Mouse (Mus musculus) heart, postnatal 10 days (tissue): ENCODE measurements around the gene Vmn1r123. TPM values are rescaled to one million over a fixed set of nuclear protein-coding genes. Genes with fewer than 3 reads are reported as not detected.
"Not testable (repeated sequence)": the region's sequence is repeated elsewhere in the genome, so short reads cannot be mapped to it uniquely, and the experiment has no call there.

ENCODE experiments used
- DNase-seq, 2 experiments: peaks; one replicate each; pipeline ENCODE4 v3.0.0; 2021
- intact Hi-C: fragments of 180-260 bp; cut with DNase I; formaldehyde crosslinking; loops from one replicate; pipeline ENCODE4 v1.15.1; 2025
- total RNA-seq, 2 experiments: library from RNA; stranded (reverse); gene quantifications; 2 replicates each; pipeline ENCODE4 v1.2.3; 2021

Vmn1r123 gene
- not detected for total RNA-seq

DNA sequence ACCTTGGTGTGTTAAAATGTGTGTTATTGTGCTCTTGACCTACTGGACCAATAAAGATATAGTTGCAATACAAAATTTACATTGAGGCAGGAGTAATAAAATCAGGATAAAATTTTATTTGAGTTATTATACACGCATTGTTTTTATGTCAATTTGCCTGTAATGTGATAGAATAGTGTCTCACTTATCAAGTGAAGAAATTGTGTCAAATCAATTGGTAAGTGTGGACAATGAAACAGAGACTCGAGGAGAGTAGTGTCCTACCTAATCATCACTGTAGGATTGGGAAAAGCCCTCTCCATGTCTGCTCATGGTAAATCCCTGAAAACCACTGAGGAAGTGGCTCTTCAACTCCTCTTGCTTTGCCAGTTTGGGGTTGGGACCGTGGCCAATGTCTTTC, at the start of gene Vmn1r123:
Gene Vmn1r123, plus strand, starts transcription at position 301 of the 400 bp plus-strand sequence.
- intact Hi-C loops, DNase-seq: not testable (repeated sequence)

DNA sequence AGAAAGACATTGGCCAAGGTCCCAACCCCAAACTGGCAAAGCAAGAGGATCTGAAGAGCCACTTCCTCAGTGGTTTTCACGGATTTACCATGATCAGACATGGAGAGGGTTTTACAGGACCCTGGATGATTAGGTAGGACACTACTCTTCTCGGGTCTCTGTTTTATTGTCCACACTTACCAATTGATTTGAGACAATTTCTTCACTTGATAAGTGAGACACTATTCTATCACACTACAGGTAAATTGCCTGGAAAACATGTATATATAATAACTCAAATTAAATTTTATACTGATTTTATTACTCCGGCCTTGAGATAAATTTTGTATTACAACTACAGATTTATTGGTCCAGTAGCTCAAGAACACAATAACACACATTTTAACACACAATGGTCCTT, 28.0 kb upstream of the Vmn1r123 start, which contains the start of gene Vmn1r122:
Gene Vmn1r122, minus strand, starts transcription at position 101 of the 400 bp plus-strand sequence.
- intact Hi-C loops, DNase-seq: not testable (repeated sequence)

DNA sequence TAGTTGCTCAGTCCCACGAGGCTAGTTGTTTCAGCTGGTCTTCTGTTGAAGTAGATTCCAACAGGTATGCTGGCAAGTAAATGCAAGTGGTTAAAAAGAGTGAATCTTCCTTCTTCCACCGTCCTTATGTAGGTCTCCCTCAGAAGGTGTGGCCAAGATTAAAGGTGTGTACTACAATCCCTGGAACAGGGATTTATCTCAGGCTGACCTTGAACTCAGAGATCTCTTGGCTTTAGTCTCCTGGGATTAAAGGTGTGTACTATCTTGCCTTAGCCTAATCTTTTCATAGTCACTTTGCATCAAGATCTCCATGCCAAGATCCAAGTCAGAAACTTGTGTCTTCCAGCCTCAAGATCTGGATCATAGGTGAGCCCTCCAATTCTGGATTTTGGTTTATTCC, 28.3 kb downstream of the Vmn1r123 start, which contains the start of gene Gm5157:
Gene Gm5157, minus strand, starts transcription at position 101 of the 400 bp plus-strand sequence.
- DNase-seq, intact Hi-C loops: not testable (repeated sequence)

Other genes with a start within 250 kb of the Vmn1r123 start
- gene Vmn1r118, start 249.8 kb upstream of the Vmn1r123 start, total RNA-seq = not detected
- gene Vmn1r119, start 149.7 kb upstream of the Vmn1r123 start, total RNA-seq = not detected
- gene Vmn1r120, start 108.4 kb upstream of the Vmn1r123 start, total RNA-seq = not detected
- not detected for gene Vmn1r121, start 63.7 kb upstream of the Vmn1r123 start, total RNA-seq
- not detected for gene Vmn1r122, start 28.1 kb upstream of the Vmn1r123 start, total RNA-seq
- gene Gm5157, start 28.2 kb downstream of the Vmn1r123 start, total RNA-seq = not detected
- gene Vmn1r124, start 98.4 kb downstream of the Vmn1r123 start, total RNA-seq = not detected
- not detected for gene Vmn1r125, start 110.0 kb downstream of the Vmn1r123 start, total RNA-seq
- not detected for gene Vmn1r126, start 139.3 kb downstream of the Vmn1r123 start, total RNA-seq
- not detected for gene Vmn1r127, start 157.7 kb downstream of the Vmn1r123 start, total RNA-seq
- gene Vmn1r128, start 187.2 kb downstream of the Vmn1r123 start, total RNA-seq = not detected
- gene Vmn1r129, start 199.1 kb downstream of the Vmn1r123 start, total RNA-seq = not detected